Mouse (Mus musculus) B cell, adult 2 months (primary cell): ENCODE measurements around the gene Pola1.

ENCODE experiments used
- DNase-seq, 2 experiments: peaks; one replicate each; pipeline ENCODE4 v3.0.0; 2022

Gene Pola1

GRCm38 (mm10) chrX:93286291-93286893, 345.6 kb downstream of the Pola1 start, which contains the start of gene Arx:
TSS of gene Arx (plus strand) at chrX:93286445.
- peak; percentile 51 for DNase-seq

- no peak for DNase-seq
Observed at GRCm38 (mm10) chrX:93285091-93285490, 346.9 kb downstream of the Pola1 start.

DNA sequence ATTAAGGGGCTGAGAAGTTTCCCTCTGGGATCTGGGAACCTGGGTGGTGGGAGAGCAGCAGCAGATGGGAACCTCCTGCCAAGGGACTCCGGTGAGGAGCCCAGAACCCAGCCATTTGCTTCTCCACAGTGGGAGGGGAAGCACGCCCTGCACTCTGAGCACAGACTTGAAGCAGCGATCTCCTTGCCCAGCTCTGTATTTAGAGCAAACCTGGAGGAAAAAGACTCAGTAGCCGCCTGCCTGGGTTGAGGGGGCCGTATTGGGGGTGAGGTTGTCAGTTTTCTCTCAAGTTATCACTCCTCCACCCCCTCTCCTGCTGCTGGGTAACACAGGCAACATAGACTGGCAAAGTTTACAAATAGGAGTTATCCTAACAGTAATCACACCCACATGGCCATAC, 350.2 kb downstream of the Pola1 start:
- peak in 1 of 2 experiments; percentile 16 for DNase-seq

DNA sequence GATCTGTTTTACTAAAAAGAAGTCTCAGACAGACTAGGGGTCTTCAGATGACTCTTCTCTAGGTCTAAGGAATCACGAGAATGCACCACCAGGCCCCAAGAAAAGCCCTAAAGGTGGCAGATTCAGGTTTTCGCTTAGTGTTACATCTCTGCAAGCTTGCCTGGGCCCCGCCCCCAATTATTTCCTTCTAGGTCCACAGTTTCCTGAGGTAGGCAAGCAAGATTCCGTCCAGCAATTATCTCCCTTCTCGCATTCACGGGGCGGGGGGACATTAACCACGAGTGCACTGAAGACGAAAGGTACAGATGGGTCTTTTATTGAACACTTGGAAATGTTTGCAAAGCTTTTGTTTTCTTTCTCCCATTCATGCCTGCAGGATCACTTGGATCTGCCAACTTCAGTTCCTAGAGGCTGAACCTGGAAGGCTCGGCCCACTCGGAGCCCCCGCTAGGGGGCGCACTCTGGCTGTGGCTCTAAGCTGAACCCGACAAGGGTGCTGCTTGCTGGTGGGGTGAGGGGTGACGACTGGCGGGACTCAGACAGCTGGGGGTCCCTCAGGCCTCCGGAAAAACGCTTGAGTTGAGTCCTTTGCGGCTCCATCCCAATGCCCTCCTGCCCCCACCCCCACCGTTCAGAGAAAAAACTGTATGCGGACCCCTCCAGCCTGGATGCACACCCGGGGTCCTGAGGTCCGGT, 350.8 kb downstream of the Pola1 start:
- DNase-seq, result peak; percentile 75 to 76

DNA sequence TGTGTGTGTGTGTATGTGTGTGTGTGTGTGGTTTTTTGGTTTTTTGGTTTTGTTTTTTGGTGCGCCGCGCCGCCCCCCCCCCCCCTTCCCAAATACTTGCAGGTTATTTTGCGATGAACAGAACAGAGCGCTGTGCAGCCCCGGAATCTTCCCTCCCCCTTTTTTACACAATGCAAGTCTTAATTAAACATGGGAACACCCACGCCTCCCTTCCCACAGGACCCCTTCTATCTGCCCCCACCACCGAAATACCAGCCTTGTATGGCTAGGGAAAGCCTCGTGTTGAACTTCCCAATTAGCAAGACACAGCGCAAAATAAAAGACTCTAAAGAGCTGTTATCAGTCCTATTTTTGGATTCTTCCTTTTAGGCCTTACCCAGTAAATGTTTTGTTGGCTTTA, 352.0 kb downstream of the Pola1 start:
- no peak for DNase-seq

DNA sequence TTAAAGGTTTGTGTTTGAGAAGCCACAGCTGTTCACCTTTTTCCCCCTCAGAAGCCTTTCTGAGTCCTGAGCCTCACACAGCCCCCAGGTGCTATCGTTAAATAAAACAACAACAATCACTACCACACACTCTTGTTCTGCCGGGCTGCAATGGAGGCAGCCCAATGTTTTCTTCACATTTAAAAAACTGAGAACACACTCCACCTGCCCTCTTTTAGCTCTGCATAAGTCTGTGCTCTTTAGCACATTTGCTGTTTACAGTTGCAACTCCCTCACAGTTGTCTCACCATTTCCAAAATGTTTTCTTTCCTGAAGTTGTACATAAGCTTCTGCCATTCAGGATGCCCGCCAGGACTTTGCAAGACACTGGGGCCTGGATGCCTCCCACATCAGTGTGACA, 356.3 kb downstream of the Pola1 start:
- DNase-seq, result no peak
